Mouse (Mus musculus): ENCODE results near the gene Rfng.
"Not testable (repeated sequence)": the region's sequence is repeated elsewhere in the genome, so short reads cannot be mapped to it uniquely, and the experiment has no call there.

The Rfng gene

GRCm38 (mm10) chr11:120773463-120774190, 10.4 kb downstream of the Rfng start:
- DNase-seq (ENCODE audit: low spot score in 2 of 2): no peak

- DNase-seq (ENCODE audit: low spot score in 2 of 2): no peak
Observed at GRCm38 (mm10) chr11:120772749-120773148, 11.3 kb downstream of the Rfng start.

DNA sequence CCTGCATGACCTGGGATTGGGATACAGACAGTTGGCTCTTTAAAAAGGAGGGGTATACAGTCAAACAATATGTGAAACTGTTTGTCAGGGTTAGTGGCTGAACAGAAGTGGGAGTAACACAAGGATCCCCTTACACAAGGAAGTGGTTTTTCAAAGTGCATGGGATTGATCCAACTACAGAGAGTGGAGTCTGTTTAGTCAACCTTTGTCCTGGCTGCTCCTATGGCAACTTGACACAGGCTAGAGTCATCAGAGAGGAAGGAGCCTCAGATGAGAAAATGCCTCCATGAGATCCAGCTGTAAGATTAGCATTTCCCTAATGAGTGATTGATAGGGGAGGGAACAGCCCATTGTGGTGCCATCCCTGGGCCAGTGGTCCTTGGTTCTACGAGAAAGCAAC, 15.8 kb downstream of the Rfng start:
- no peak for DNase-seq (ENCODE audit: low spot score in 2 of 2)

DNA sequence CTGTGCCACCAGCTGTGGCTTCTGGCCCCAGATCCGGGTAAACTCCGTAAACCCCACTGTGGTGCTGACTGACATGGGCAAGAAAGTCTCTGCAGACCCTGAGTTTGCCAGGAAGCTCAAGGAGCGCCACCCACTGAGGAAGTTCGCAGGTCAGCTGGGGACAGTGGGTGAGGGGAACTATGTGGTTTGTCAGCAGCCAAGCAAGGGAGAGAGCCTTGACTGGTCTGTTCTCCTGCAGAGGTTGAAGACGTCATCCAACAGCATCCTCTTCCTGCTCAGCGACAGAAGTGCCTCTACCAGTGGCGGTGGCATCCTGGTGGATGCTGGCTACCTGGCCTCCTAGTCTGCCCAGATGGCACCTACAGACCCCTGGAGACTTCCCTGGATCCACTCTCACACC, 17.0 kb downstream of the Rfng start:
- not testable (repeated sequence) for DNase-seq (ENCODE audit: low spot score in 2 of 2)

DNA sequence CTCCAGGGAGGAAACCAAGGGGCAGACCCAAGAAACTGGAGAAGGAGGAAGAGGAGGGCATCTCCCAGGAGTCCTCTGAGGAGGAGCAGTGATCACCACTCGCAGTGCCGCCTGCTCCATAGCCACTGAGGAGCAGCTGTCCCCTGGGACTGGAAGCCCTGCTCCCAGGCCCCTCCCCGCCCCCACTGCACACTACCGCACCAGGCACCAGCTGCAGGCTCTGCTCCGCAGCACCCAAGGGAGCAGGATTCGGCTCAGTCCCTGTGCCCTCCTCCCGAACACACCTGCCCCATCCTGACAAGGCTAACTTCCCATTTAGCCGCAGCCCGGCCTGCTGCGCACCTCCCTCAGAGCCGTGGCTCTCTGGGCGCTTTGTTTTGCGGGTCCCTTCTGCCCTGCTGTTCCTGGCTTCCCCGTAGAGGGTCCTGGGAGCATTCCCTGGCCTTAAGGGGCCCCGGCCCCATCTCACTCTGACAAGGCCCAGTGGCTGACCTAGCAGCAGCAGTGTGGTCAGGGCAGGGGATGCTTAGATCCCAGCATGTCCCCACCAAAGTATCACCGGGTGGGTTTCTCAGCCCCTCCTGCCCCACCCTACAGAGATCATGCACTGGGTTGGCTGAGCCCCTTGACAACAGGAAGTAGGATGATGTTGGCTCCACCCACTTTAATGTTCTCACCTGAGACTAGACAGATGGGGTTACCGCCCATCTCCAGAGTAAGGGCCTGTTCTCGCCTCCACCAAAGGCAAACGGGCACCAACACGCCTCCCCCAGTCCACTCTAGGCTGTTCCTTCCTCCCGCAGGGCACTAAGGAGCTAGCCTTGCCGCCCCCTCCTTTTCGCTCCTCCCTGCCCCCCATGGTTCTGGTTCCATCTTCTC, 20.6 kb downstream of the Rfng start:
- DNase-seq (ENCODE audit: low spot score in 2 of 2): not testable (repeated sequence)

DNA sequence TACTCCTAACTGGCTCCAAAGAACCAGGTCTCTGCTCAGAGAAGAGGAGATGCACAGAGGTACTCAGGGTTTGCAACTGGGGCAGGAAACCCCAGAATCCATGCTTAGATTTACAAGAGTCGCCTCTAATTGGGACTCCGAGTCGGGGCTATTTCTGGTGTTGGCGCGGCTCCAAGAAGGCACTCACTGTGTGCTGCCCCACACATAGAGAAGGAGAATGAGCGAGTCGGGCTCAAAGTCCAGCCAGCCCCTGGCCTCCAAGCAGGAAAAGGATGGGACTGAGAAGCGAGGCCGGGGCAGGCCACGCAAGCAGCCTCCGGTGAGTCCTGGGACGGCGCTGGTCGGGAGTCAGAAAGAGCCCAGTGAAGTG, 21.4 kb downstream of the Rfng start, which contains the start of gene Hmga1b:
Gene Hmga1b (plus strand): TSS at position 123 of the 370 bp plus-strand sequence.
- not testable (repeated sequence) for DNase-seq (ENCODE audit: low spot score in 2 of 2)

DNA sequence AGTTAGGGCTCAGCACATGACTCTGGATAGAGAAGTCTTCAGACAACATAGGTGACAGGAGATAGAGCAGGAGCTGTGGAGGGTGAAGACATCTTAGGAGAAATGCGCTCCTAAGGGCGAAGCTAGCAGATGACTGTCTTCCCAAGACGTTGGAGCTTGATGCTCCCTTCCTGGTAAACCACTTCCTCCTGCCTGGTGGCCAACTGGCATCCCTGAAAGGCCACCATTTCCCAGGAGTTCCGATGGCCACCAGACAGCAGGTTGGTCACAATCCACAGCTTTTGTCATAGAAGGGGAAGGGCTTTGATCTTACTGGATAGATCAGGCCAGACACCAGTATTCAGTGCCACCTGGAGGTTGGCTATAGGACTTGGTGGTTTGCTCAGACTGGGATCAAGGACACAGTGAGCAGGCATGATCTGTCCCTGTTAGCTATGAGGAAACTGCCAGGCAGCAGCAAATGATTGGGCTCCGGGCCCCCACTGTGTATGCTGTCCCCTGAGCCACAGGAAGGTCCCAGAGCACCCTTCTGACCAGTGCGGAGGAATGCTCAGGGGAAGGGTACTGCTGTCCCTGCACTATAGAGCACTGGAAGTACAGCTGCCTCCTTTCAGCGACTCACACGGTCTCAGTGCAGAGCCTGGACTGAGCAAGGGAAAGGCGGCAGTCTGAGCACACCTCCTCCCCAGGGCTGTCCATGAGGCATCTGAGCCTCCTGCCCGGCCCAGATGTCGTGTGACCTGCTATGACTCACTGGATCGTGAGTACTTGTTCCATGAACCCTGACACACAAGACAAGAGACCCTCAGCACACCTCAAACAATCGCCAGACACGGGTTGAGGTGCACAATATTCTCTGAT, 22.0 kb downstream of the Rfng start:
- DNase-seq (ENCODE audit: low spot score in 2 of 2): no peak

GRCm38 (mm10) chr11:120760236-120760635, 23.8 kb downstream of the Rfng start:
- DNase-seq (ENCODE audit: low spot score in 2 of 2): no peak

GRCm38 (mm10) chr11:120751606-120752005, 32.4 kb downstream of the Rfng start:
- no peak for DNase-seq (ENCODE audit: low spot score in 2 of 2)

GRCm38 (mm10) chr11:120749430-120749829, 34.6 kb downstream of the Rfng start:
- peak in 1 of 2 experiments; percentile 40 for DNase-seq (ENCODE audit: low spot score in 2 of 2)

DNA sequence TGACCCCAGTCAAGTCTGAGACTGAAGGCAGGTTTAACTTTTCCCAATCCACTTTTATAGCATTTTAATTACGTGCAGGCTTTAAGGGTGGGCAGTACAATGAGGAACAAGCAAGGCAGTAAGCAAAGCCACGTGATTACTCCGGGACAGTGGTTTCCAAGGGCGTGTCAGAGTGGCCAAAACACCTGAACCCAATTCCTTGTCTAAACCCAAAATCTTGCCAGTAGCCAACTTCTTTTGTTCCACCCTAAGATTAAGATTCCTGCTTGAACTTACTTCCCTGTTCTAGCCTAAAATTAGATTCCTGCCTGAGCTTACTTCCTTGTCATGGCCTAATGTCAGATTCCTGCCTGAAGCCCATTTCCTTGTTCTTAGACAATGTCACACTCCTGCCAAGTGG, 36.0 kb downstream of the Rfng start:
- no peak for DNase-seq (ENCODE audit: low spot score in 2 of 2)

- no peak for DNase-seq (ENCODE audit: low spot score in 2 of 2)
Observed at GRCm38 (mm10) chr11:120744121-120744701, 39.8 kb downstream of the Rfng start.

GRCm38 (mm10) chr11:120740981-120741380, 43.0 kb downstream of the Rfng start:
- no peak for DNase-seq (ENCODE audit: low spot score in 2 of 2)

- no peak for DNase-seq (ENCODE audit: low spot score in 2 of 2)
Observed at GRCm38 (mm10) chr11:120736424-120736823, 47.6 kb downstream of the Rfng start.

GRCm38 (mm10) chr11:120733521-120733920, 50.5 kb downstream of the Rfng start:
- no peak for DNase-seq (ENCODE audit: low spot score in 2 of 2)

DNA sequence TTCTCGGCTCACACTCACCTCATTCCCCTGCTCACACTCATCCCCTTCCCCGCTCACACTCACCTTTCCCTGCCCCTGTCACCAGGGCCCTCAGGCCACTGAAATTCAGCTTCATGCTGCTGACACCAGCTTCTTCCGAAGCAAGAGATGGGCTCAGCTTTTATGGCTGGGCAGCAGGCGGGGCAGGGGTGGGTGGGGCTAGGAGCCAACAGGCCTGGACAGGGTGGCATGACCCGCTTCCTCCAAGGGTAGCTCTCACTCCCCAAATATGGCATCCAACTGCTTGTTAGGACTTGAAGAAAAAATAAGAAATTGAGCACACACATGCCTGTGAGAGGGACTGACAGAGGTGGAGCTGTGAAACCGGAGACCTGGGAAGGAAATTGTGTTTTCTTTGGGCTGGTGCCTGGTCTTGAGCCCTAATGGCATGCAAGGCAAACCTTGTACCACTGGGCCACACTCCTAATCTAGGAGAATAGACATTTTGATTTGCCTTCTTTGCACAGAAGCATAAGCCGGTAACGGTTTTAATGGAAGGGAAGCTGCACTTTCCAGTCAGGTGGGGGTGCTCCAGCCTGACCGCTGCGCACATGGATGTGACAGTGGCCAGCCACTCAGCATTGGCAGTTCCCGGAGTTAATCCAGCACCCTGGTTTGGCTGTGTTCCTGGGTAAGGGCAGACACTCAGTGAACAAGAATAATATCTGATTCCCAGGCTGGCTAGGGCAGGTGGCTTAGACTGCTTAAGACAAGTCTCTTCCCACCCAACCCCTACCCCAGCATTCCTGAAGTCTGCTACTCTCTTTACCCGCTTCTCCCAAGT, 51.9 kb downstream of the Rfng start, which contains the start of gene Cbr2:
Gene Cbr2 (minus strand): TSS at position 257 of the 823 bp plus-strand sequence.
- no peak for DNase-seq (ENCODE audit: low spot score in 2 of 2)

DNA sequence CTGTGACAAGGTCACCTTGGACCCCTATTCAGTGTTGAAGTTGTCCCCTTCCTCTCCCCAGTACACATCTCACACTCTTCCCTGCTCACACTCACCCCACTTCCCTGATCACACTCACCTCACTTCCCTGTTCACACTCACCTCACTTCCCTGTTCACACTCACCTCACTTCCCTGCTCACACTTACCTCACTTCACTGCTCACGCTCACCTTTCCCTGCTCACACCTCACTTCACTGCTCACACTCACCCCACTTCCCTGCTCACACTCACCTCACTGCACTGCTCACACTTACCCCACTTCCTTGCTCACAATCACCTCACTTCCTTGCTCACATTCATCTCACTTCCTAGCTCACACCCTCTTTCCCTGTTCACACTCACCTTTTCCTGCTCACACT, 52.6 kb downstream of the Rfng start:
- no peak for DNase-seq (ENCODE audit: low spot score in 2 of 2)

All from thymus, postnatal 10 days (tissue).